Mouse (Mus musculus): ENCODE results near the gene E030018B13Rik. TPM values are rescaled to one million over a fixed set of nuclear protein-coding genes. Genes with fewer than 3 reads are reported as not detected.

Gene E030018B13Rik
- polyA plus RNA-seq (2011; ENCODE audit: insufficient read depth, insufficient read length, low read depth, missing spikeins) = not detected in 2 replicates

- H3K9me3 ChIP-seq (replicated peaks; ENCODE audit: control insufficient read depth, insufficient read depth, low read length, poor library complexity, severe bottlenecking) = no peaks in the 10 kb centered on the region
- no peaks in the 10 kb centered on the region for H3K27me3 ChIP-seq (ENCODE audit: control insufficient read depth, insufficient read depth, low read length, poor library complexity, severe bottlenecking)
- no peaks in the 10 kb centered on the region for H3K36me3 ChIP-seq (ENCODE audit: control insufficient read depth, insufficient read depth, low read length, poor library complexity, severe bottlenecking)
- H3K27ac ChIP-seq (ENCODE audit: insufficient read depth, low read length) = no peak within 1 kb of the TSS
- no peak within 1 kb of the TSS for H3K9ac ChIP-seq (ENCODE audit: low read depth, poor library complexity, severe bottlenecking)
- peaks cover 17% of the 10 kb centered on the region for H3K4me1 ChIP-seq (ENCODE audit: control insufficient read depth, insufficient read depth, low read length)
- no peak for TF ChIP-seq EP300 (IDR thresholded peaks at IDR 0.05; ENCODE audit: insufficient read depth, low read depth, low read length)
- TF ChIP-seq POLR2A (IDR thresholded peaks at IDR 0.05; ENCODE audit: insufficient read depth, low read length) = no peak
- no peak for TF ChIP-seq CTCF (IDR thresholded peaks at IDR 0.05; ENCODE audit: low read depth, low read length)
- H3K4me3 ChIP-seq (ENCODE audit: low read depth, low read length) = no peak within 1 kb of the TSS
These were observed at the start of gene E030018B13Rik for GRCm38 (mm10) chr7:63916268-63916907. TSS of gene E030018B13Rik (plus strand) at chr7:63916857.

GRCm38 (mm10) chr7:63868356-63868918 lies 48.2 kb upstream of the E030018B13Rik start:
- H3K9ac ChIP-seq (ENCODE audit: low read depth, poor library complexity, severe bottlenecking) = no peak overlapping the region
- H3K4me3 ChIP-seq (ENCODE audit: low read depth, low read length) = no peak overlapping the region
- H3K36me3 ChIP-seq (ENCODE audit: control insufficient read depth, insufficient read depth, low read length, poor library complexity, severe bottlenecking) = no peaks in the 10 kb centered on the region
- H3K27ac ChIP-seq (ENCODE audit: insufficient read depth, low read length) = no peak overlapping the region
- no peaks in the 10 kb centered on the region for H3K27me3 ChIP-seq (ENCODE audit: control insufficient read depth, insufficient read depth, low read length, poor library complexity, severe bottlenecking)
- H3K4me1 ChIP-seq (ENCODE audit: control insufficient read depth, insufficient read depth, low read length) = no peaks in the 10 kb centered on the region
- H3K9me3 ChIP-seq (replicated peaks; ENCODE audit: control insufficient read depth, insufficient read depth, low read length, poor library complexity, severe bottlenecking) = no peaks in the 10 kb centered on the region
- no peak for TF ChIP-seq EP300 (IDR thresholded peaks at IDR 0.05; ENCODE audit: insufficient read depth, low read depth, low read length)
- TF ChIP-seq CTCF (IDR thresholded peaks at IDR 0.05; ENCODE audit: low read depth, low read length) = no peak
- TF ChIP-seq POLR2A (IDR thresholded peaks at IDR 0.05; ENCODE audit: insufficient read depth, low read length) = no peak

GRCm38 (mm10) chr7:63871698-63872097 lies 45.0 kb upstream of the E030018B13Rik start:
- H3K9me3 ChIP-seq (replicated peaks; ENCODE audit: control insufficient read depth, insufficient read depth, low read length, poor library complexity, severe bottlenecking) = no peaks in the 10 kb centered on the region
- TF ChIP-seq POLR2A (IDR thresholded peaks at IDR 0.05; ENCODE audit: insufficient read depth, low read length) = no peak
- no peak for TF ChIP-seq EP300 (IDR thresholded peaks at IDR 0.05; ENCODE audit: insufficient read depth, low read depth, low read length)
- no peak for TF ChIP-seq CTCF (IDR thresholded peaks at IDR 0.05; ENCODE audit: low read depth, low read length)
- no peak overlapping the region for H3K27ac ChIP-seq (ENCODE audit: insufficient read depth, low read length)
- H3K36me3 ChIP-seq (ENCODE audit: control insufficient read depth, insufficient read depth, low read length, poor library complexity, severe bottlenecking) = no peaks in the 10 kb centered on the region
- no peak overlapping the region for H3K9ac ChIP-seq (ENCODE audit: low read depth, poor library complexity, severe bottlenecking)
- H3K4me1 ChIP-seq (ENCODE audit: control insufficient read depth, insufficient read depth, low read length) = no peaks in the 10 kb centered on the region
- no peak overlapping the region for H3K4me3 ChIP-seq (ENCODE audit: low read depth, low read length)
- no peaks in the 10 kb centered on the region for H3K27me3 ChIP-seq (ENCODE audit: control insufficient read depth, insufficient read depth, low read length, poor library complexity, severe bottlenecking)

GRCm38 (mm10) chr7:63873880-63874279 lies 42.8 kb upstream of the E030018B13Rik start:
- Histone ChIP-seq H3K27me3 (ENCODE audit: control insufficient read depth, insufficient read depth, low read length, poor library complexity, severe bottlenecking) (no peaks in the 10 kb centered on the region), H3K9me3 (replicated peaks; ENCODE audit: control insufficient read depth, insufficient read depth, low read length, poor library complexity, severe bottlenecking) (no peaks in the 10 kb centered on the region), H3K27ac (ENCODE audit: insufficient read depth, low read length) (no peak overlapping the region), H3K9ac (ENCODE audit: low read depth, poor library complexity, severe bottlenecking) (no peak overlapping the region), H3K4me1 (ENCODE audit: control insufficient read depth, insufficient read depth, low read length) (no peaks in the 10 kb centered on the region), H3K4me3 (ENCODE audit: low read depth, low read length) (no peak overlapping the region), H3K36me3 (ENCODE audit: control insufficient read depth, insufficient read depth, low read length, poor library complexity, severe bottlenecking) (no peaks in the 10 kb centered on the region)
- TF ChIP-seq CTCF (IDR thresholded peaks at IDR 0.05; ENCODE audit: low read depth, low read length) (no peak), EP300 (IDR thresholded peaks at IDR 0.05; ENCODE audit: insufficient read depth, low read depth, low read length) (no peak), POLR2A (IDR thresholded peaks at IDR 0.05; ENCODE audit: insufficient read depth, low read length) (no peak)

GRCm38 (mm10) chr7:63875686-63876085 lies 41.0 kb upstream of the E030018B13Rik start:
- H3K4me3 ChIP-seq (ENCODE audit: low read depth, low read length) = no peak overlapping the region
- H3K36me3 ChIP-seq (ENCODE audit: control insufficient read depth, insufficient read depth, low read length, poor library complexity, severe bottlenecking) = no peaks in the 10 kb centered on the region
- H3K27ac ChIP-seq (ENCODE audit: insufficient read depth, low read length) = no peak overlapping the region
- no peaks in the 10 kb centered on the region for H3K9me3 ChIP-seq (replicated peaks; ENCODE audit: control insufficient read depth, insufficient read depth, low read length, poor library complexity, severe bottlenecking)
- TF ChIP-seq EP300 (IDR thresholded peaks at IDR 0.05; ENCODE audit: insufficient read depth, low read depth, low read length) (no peak), CTCF (IDR thresholded peaks at IDR 0.05; ENCODE audit: low read depth, low read length) (no peak), POLR2A (IDR thresholded peaks at IDR 0.05; ENCODE audit: insufficient read depth, low read length) (no peak)
- no peaks in the 10 kb centered on the region for H3K4me1 ChIP-seq (ENCODE audit: control insufficient read depth, insufficient read depth, low read length)
- no peak overlapping the region for H3K9ac ChIP-seq (ENCODE audit: low read depth, poor library complexity, severe bottlenecking)
- H3K27me3 ChIP-seq (ENCODE audit: control insufficient read depth, insufficient read depth, low read length, poor library complexity, severe bottlenecking) = no peaks in the 10 kb centered on the region

- Histone ChIP-seq H3K4me3 (ENCODE audit: low read depth, low read length) (no peak overlapping the region), H3K4me1 (ENCODE audit: control insufficient read depth, insufficient read depth, low read length) (no peaks in the 10 kb centered on the region), H3K9me3 (replicated peaks; ENCODE audit: control insufficient read depth, insufficient read depth, low read length, poor library complexity, severe bottlenecking) (no peaks in the 10 kb centered on the region), H3K27me3 (ENCODE audit: control insufficient read depth, insufficient read depth, low read length, poor library complexity, severe bottlenecking) (no peaks in the 10 kb centered on the region), H3K9ac (ENCODE audit: low read depth, poor library complexity, severe bottlenecking) (no peak overlapping the region), H3K36me3 (ENCODE audit: control insufficient read depth, insufficient read depth, low read length, poor library complexity, severe bottlenecking) (no peaks in the 10 kb centered on the region), H3K27ac (ENCODE audit: insufficient read depth, low read length) (no peak overlapping the region)
- TF ChIP-seq POLR2A (IDR thresholded peaks at IDR 0.05; ENCODE audit: insufficient read depth, low read length) (no peak), CTCF (IDR thresholded peaks at IDR 0.05; ENCODE audit: low read depth, low read length) (no peak), EP300 (IDR thresholded peaks at IDR 0.05; ENCODE audit: insufficient read depth, low read depth, low read length) (no peak)
These were observed 40.0 kb upstream of the E030018B13Rik start for GRCm38 (mm10) chr7:63876640-63877039.

All from ES-Bruce4 (cell line).